Mouse (Mus musculus) A20 (cell line): ENCODE results near the gene Pde6h.

Experiments
- DNase-seq: peaks from one replicate; pipeline ENCODE4 v3.0.0-alpha.2; 2011; ENCODE audit warnings: low read depth, low spot score

The Pde6h gene

DNA sequence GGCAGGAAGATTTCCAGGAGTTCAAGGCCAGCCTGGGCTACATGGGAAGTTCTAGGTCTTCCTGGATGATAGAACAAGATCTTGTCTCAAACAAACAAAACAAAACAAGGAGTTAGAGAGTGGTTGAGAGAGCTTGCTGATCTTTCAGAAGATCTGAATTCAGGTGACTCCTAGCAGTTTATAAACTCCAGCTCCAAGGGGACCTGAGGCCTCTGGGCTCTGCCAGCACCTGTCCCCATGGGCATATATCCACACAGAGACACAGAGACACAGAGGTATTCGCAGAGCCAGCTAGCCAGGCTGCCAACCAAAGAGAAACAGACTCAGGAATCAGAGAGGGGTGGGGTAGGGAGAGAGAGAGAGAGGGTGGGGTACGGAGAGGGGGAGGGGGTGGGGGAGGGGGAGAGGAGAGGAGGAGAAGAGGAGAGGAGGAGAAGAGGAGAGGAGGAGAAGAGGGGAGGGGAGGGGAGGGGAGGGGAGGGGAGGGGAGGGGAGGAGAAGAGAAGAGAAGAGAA lies 10.8 kb upstream of the Pde6h start:
- no peak for DNase-seq

DNA sequence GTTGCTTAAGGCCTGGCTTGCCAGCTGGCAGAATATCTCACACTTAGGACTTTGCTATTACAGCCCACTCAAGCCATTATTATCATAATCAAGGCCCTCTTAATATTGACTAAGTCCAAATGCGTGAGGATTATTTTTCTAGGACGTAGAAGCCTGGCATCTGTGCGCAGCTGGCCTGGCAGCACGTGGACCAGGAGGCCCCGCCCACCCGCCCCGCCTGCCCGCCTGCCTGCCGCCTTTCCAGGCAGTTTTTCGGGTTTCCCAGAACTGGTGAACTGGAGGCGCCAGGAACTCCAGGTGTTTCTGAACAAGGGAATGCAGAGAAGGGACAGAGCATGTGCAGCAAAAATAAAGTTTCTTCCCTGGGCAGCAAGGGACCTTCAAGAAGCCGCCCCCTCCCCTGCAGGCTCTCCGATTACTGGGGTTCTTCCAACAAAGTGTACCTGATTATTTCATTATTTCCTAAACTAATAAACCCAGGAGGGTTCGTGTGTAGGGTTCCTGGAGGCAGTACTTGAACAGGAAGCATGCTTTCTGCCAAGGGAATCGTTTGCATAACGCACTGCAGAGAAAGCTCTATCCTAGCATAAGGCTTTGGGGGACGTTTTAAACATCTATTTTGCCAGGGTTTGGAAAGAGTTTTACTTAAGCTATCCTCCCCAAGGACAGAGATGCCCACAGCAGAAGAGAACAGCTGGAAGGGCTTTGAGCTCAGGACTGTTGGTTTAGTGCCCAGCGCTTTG lies 10.1 kb upstream of the Pde6h start:
- no peak for DNase-seq

DNA sequence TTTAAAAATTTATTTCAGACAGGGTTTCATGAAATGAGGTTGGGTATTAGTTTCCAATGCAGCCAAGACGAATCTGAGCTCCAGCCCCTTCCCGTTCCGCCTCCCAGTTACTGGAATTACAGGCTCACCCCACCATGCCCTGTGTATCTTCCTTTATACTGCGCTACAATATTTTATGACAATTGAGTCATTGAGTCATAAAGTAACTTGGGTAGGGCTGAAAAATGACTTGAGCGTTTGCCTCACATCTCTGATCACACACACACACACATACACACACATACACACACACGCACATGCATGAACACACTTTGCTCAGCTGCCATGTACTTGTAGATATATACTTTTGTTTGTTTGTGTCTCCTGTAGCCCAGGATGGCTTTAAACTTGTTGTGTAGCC lies 9.4 kb upstream of the Pde6h start:
- DNase-seq: no peak

DNA sequence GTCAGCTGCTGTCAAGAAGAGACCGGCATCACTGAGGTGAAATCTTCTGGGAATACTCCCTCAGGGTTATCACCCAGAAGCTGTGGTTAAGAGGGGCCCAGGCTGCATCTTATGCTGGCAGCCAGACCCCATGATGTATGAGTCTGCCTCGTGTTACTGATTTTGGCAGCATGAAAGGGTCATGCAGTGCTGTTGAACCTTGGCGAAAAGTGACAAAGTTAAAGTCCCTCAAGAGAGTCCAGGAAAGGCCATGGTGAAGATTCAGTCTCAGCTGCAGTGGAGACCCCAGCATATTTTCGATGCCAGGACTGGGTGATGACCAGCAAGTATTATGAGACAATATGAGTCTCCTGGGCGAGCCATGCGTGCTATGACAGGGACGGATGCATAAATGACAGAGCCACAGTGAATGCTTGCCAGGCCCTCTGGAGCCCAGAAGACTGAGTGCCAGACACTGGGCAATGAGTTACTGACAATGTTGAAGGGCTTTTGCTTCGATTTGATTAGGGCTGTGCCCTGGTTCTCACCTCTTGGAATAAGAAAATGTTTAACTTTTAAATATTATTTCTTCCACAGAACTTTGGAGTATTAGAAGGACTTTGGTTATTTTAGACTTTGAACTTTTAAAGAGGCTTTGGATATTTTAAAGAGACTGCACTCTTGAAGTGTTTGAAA lies 7.8 kb upstream of the Pde6h start:
- no peak for DNase-seq

DNA sequence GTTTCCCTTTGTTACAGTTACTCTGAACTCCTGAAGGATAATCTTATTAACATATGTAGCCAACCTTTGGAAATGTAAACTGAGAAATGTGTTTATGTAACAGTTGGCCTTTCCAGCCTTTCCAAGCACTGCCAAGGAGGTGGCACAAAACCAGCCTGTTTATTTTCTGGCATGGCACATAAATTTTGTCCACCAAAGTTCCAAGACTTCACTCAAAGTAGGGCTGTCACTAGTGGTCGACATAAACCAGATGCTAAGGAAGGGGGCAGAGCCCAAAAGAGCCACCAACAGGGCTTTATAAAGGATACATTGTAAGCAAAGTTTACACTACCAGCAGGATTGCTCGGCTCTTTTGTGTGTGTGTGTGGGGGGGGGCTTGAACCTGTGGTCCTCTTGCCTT lies 5.7 kb upstream of the Pde6h start:
- DNase-seq: no peak

DNA sequence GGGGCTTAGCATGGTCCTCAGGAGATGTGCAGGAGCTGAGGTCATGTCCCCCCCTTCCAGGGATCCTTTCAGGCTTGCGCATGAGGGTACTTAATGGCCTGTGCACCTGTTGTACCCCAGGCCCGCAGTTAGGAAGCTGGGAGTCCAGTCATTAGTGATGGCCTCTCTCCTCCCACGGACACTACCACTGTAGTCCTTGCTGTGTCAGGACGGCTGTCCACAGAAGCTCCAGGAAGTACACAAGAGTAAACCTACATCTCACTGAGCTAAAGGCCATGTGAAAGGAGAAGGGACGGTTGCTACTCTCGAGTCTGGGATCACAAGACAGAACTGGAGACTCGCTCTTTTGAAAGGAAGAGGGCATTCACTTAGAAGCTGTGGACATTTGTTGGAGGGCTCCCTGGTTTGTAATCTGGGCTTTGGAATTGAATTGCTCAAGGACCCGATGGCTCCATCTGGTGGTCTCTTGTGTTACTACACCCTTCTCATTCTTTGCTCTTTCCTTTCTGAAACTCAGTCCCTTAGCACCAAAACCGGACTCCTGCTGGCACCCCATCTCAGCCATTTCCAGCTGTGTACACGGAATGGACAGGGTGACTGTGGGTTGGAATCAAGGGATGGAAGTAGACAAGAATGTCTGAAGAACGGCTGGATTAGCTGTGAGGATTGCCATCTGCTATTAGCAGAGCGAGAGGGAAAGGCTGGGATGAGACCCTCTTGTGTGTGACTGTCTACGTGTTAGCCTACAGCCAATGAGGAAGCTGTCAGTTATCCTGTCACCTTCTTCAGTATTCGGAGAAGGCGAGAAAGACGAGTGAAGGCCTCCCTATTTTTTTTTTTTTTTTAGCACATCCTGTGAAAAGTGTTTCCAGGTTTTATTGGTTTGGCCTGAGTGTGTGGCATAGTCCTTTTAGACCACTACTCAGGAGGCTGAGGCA lies 3.0 kb upstream of the Pde6h start:
- DNase-seq: peak; percentile 20

DNA sequence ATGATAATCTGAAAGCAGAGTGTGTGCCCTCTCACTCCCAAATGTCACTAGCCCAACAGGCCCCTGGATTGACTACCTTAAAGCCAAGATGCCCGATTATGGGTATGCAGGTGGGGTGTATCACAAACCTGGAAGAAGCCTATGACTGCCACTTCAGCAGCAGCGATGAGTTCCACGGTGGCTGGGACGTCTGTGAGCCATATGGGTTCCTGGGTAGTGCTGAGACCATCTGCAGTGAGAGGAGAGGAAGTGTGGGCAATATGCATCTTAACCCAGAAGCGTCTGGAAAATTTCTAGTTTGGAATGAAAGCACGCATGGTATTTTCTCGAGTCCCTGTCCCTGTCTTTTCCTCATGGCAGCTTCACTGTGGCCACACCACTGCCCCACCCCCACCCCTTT lies 2.0 kb upstream of the Pde6h start:
- DNase-seq: no peak

DNA sequence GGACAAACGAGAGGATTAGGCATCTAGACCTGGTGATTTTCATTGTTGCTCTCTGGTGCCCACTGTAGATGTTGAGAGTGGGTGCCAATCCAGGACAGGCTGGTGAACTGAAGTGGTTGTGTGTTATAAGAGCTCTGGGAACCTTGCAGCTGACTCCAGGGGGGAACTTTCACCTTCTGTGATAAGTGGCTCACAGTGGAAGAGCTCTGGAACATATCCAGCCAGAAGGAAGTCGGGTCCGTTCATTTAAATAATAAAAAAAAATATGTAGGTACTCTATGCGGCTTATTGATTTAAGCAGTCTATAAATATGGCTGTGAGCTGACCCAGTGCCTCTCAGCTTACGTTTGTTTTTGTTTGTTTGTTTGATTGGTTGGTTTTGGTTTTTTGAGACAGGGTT lies 1.6 kb upstream of the Pde6h start, which contains the start of gene Erp27:
TSS of gene Erp27 (minus strand) at position 101 of the 400 bp plus-strand sequence.
- no peak for DNase-seq

DNA sequence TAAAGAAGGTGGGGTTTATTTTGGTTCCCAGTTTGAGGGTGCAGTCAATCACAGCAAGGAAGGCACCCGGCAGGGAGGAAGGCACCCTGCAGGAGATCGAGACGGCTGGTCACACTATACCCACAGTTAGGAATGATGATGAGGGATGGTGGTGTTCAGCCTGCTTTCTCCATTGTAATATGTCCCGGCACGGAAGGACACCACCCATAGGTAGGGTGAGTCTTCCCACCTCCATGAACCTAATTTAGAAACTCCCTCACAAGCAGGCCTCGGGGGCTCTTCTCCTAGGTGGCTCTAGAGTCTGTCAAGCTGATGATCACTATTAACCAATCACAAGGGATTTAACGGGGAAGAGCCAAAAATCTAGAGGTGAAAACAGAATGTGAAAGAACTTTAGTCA lies 761 bp upstream of the Pde6h start:
- DNase-seq: no peak

DNA sequence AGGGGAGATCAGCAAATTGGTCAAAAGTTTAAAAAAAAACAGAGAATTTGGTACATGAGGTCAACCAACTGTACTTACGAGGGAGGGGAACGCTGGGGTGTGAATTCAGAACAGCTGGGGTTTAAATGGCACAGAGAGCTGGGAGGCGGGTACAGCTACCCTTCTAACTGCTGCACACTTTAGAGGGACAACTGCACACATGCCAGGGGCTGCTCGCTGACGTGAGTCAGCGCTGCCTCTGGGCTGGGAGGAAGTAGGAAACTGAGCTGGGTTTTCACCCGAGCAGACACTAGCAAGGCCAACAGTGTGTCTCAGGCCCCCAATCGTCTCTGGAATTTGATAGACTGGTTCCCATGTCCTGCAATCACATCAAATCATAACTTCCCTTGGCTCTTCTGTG lies 1.4 kb downstream of the Pde6h start:
- peak; percentile 51 for DNase-seq

DNA sequence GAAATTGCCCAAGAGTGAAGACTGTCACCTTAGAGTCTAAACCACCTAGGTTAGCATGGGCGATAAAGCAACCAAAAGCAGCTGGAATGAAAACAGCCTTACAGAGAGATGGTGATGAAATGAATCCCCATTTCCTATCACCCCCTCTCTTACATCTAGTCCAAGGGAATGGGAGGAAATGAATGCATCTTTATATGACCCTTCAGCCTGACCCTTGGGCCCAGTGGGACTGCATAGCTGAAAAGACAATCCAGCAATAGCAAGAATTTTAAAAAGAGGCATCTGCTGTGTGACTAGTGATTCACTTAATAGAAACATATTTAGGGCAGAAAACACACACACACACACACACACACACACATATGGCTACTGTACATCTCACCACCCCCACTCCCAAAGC lies 4.0 kb downstream of the Pde6h start:
- DNase-seq: no peak

DNA sequence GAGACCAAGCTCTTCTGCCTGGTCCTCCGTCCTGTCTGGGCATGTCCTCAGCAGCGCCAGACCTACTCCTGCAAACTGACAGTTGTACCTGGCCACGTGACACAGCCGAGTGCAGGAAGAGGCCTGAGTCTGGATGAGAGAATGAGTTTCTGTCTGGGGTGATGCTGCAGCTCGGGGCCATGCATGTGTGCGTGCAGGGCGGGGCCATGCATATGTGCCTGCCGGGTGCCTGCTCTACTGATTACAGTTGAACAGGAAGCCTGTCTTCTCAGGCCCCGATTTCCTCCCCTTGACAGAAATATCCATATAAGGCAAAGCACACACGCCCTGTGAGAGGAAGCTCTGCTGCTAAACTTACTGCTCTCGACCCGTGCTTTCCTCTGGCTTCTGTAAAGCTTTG lies 7.0 kb downstream of the Pde6h start:
- no peak for DNase-seq

DNA sequence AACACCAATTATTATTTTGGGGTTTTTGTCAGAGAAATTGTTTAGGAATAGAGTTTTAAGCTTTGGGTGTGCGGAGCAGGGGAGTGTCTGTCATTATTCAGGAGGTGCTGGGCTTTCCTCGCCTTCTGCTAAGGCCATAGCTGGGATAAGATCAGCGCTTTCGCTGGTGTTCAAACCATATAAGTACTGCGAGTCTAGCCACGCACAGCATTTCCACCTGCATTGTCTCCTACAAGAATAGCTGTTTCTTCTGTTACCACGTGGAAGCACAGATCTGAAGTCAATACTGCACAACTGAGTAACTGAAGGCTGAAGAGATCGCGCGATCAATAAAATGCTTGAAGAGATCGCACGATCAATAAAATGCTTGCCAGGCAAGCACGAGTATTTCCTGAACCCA lies 7.6 kb downstream of the Pde6h start:
- DNase-seq: no peak

DNA sequence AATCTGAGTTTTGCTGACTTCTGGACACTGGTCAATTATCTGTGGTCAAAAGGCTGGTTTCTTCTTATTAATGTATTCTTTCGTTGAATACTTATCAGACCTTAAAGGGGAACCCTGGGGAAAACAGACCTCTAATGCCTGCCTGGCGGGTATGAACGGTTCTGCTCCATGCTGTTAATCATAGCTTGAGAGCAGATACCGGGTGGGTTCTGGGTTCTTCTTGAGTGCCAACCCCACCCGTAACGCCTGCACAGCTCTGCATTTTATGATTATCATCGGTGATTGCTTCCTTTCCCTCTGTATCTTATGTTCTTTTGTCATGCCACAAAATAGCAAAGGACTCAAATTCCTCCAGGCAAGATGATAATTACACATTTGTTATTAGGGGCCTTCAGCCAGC lies 10.4 kb downstream of the Pde6h start:
- DNase-seq: no peak

DNA sequence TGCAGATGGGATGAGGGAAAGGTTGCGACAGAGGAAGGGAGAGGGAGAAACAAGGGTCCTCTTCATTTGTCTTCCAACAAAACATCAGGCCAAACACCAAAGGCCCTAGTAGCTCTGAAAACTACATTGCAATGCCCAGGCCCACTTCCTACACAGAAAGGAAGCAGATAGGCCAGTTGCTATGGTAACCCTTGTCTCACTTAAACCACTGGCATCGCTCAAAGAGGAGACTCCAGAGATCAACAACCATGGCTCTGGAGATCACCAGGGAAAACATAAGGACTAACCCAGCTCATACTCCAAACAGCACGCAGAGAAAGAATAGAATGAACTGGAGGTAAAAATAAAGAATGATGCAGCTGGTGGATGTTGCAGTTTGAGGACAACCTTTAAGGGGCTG lies 11.6 kb downstream of the Pde6h start:
- no peak for DNase-seq

DNA sequence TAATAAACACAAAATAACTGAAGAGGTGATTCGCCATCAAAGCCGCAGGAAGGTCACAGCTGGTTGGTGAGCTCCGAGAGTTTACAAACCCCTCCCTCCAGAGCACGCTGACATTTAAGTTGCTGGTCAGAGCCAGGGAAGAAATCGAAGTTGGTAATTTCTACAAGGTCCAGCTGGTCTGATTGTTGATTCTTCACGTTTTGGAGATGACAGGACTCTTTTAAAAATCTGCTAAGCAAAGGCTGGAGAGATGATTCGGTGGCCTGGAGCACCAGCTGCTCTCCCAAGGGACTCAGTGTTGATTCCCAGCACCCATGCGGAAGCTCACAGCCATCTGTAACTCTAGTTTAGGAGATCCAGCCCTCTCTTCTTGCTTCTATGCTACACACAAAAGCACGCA lies 12.7 kb downstream of the Pde6h start:
- DNase-seq: no peak

DNA sequence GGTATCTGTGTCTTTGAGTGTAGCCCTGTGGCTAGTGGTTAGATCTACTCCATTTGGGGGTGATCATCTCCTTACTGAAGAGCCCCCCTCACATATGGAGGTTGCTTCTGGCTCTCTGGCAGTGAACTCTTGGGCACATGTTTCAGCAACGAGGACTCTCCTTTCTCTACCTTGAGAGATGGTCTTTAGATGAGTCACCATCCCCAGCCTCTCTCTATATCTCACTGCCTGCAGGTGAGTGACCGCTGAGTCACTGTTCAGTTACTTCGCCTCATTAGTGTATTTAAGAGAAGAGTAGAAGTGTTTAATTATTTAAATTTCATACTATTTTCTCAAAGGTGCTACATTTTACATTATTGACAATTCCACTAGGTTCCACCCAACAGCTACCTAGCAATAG lies 13.5 kb downstream of the Pde6h start:
- DNase-seq: no peak

DNA sequence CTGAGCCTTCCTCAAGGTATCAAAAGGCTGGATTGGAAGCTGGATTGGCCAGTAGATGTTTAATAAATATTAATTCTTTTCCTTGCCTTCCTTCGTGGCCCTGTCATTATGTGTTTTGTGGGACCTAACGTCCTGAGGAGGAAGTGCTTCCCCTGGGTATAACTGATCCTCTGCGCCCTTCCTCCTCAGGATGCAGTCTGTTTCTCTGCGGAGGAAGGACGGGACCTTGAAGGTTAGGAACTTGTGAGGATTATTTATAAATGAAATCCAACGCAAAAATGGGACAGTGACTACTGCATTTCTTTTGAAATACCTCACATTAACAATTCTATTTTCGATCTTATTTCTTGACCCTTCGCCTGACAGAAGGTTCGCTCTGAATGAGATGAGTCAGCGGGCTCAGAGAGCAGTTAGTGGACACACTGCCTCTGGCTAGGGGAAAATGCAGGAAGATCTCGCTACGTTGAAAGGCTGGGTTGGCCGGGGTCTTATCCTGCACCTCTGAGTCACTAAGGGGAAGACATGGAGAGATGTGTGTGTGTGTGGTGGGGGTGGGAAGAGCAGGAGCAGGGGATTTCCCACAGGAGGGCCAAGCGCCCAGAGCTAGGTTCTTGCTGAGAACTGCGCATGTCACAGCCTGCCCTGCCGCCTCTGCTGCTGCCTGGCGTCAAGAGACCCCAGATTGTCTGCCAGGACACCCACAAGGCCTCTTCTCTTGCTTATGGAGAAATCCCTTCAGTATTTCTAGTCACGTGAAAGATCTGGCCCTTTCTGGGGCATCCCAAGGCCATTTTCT lies 14.9 kb downstream of the Pde6h start:
- DNase-seq: no peak

DNA sequence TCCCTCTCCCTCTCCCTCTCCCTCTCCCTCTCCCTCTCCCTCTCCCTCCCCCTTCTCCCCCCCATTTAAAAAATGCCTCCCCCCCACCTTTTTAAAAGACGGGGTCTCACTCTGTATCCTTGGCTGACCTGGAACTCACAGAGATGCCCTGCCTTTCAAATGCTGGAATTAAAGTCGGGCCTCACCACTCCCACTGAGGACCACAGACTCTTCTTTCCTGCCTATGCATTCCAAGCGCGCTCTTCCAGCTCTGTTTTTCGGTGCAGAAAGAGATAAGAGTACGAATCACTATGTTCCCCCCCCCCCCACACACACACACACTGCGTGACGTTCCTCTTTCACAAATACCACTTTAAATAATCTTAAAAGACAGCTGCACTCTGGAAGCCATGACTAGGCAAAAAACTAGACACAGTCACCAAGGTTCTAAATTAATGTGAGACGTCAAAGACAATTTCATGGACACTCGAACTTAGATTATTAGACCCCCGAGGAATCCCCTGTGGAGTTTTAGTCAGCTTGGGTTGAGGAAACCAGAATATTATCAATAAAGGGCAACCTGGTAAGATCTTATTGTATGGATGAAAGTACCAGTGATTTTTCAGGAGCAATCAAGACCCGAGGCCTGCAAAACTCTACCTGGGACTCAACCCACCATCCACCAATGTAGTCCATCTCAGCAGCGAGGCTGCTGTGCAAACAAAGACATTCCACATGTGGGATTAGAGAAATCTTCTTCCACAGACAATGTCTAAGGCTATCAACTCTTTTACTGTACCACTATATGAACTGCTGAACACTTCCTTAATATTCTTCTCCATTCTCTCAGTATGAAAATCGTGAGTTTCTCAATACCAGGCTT lies 15.9 kb downstream of the Pde6h start:
- DNase-seq: no peak

DNA sequence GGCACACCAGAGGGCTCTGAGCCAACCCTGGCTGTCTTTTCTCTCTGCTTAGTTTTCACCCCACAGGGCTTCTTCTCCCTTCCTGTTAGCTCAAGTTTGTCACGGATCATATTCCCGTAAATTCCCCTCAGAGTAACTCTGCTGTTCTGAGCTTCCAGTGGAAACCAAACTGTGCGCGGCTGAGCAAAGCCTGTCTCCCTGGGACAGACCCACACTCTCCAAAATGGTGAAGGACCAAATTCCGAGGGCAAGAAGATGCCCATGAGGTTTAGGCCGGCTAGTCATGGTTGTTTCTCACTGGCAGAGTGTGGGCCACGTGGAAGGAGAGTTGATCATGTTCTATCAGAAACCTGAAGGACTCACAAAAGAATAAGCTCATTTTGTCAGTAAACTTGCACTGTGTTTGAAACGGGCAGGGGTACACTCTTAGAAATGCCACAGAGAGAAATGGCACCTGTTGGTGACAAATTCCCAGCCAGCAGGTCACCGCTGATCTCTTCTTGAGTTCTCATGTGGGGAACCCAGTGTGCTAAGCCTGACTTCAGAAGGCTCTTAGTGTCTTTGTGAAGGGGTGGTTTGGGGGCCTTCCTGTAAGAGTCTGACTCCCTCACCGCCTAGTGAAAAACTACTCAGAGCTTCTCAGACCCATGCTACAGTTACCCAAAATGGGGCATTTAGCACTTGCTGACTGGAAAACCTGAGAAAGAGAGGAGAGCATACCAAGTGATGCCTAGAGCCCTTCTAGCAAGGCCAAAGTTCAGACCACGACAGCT lies 16.7 kb downstream of the Pde6h start:
- DNase-seq: peak; percentile 74
